In the genomic region with DNA sequence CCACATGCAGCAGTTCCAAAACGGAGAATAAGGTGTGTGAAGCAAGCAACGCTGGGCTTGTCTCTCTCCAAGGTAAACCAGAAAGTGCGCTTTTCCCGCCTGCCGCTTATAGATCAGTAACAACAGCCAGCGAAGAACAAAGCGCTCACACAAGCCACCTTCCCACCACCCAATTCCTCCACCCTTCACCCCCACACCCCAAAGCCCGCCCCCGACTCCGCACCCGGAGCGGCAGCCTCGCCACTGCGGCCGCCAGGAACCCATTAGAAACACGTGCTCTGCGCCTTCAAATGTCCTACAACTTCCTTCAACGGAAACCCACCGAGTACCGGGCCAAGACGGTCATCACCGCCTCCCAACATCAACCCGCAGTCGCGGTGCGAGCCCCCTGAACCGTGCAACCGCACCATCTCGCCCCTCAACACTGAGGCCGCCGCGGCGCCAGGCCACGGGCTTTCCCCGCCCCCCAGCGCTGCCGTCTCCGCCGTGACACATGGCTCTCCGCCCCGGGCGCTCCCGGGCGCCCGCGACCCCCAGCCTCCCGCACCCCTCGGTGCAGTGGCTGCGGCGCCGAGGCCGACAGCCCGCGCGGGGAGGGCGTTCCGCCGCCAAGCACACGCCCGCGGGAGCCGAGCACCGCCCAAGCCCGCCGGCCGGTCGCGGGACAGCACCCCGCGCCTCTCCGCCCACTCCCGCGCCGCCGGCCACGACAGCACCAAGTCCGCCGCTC, we compare ENCODE assay signal across 8 mouse cellular contexts. TPM values are rescaled to one million over a fixed set of nuclear protein-coding genes. Genes with fewer than 3 reads are reported as not detected.
A peak's percentile ranks its signal among the peaks of the same experiment; 100 is the strongest.
DNase-seq lines count a peak whose midpoint lies in the region; ATAC-seq and TF ChIP-seq lines count a peak whose summit lies in the region.

No protein-coding gene starts in this region.

- H3K9ac ChIP-seq in ES-E14 (ENCODE audit: insufficient read depth, low read depth, low read length, poor library complexity, severe bottlenecking): peak overlapping the region; percentile 99
- H3K9ac ChIP-seq in forebrain, embryonic 13.5 days: peak overlapping the region; percentile 99
- H3K9ac ChIP-seq in liver, postnatal 0 days (replicated peaks): peak overlapping the region; percentile 97

- no peak for TF ChIP-seq POLR2A in thymus, adult 2 months (IDR thresholded peaks at IDR 0.05; ENCODE audit: control insufficient read depth, extremely low read depth, insufficient read depth, low read length, poor library complexity)

- no peaks in the 10 kb centered on the region for H3K9me3 ChIP-seq in ES-E14 (ENCODE audit: control insufficient read depth, insufficient read depth, low read depth, low read length)
- H3K9me3 ChIP-seq in forebrain, embryonic 13.5 days (replicated peaks): no peaks in the 10 kb centered on the region
- H3K9me3 ChIP-seq in liver, postnatal 0 days (ENCODE audit: low read length): no peaks in the 10 kb centered on the region

- DNase-seq in ES-E14 (ENCODE audit: low read depth, low spot score): peak; percentile 33
- DNase-seq in c-Kit-positive CD71-positive TER-119-positive erythroid progenitor cells, embryonic 14.5 days (ENCODE audit: low spot score): peak; percentile 29
- peak; percentile 42 to 56 for DNase-seq in heart, postnatal 14 days
- peak; percentile 59 to 69 for DNase-seq in kidney, postnatal 4 days
- DNase-seq in liver, postnatal 0 days: no peak
- peak; percentile 15 for DNase-seq in ovary, adult 18-20 months (ENCODE audit: low spot score)
- peak; percentile 70 for DNase-seq in thymus, adult 2 months

- no peaks in the 10 kb centered on the region; the same call in 1 of the 2 replicates for H3K36me3 ChIP-seq in ES-E14 (ENCODE audit: control insufficient read depth, insufficient read depth, low read length, poor library complexity, severe bottlenecking)
- H3K36me3 ChIP-seq in forebrain, embryonic 13.5 days (ENCODE audit: poor library complexity, severe bottlenecking): peaks cover 14% of the 10 kb centered on the region
- peaks cover 8% of the 10 kb centered on the region for H3K36me3 ChIP-seq in liver, postnatal 0 days (replicated peaks; ENCODE audit: insufficient read depth, low read length)
- H3K36me3 ChIP-seq in thymus, adult 2 months (ENCODE audit: control insufficient read depth, insufficient read depth, low read length): peaks cover 13% of the 10 kb centered on the region

- no peak for TF ChIP-seq CTCF in liver, postnatal 0 days (IDR thresholded peaks at IDR 0.05; ENCODE audit: low read depth)
- TF ChIP-seq CTCF in thymus, adult 2 months (IDR thresholded peaks at IDR 0.05; ENCODE audit: borderline replicate concordance, control insufficient read depth, extremely low read depth, insufficient read depth, low read length, poor library complexity): no peak

- H3K27ac ChIP-seq in ES-E14 (ENCODE audit: insufficient read depth, low read depth, low read length, poor library complexity, severe bottlenecking): peak overlapping the region; percentile 98
- H3K27ac ChIP-seq in forebrain, embryonic 13.5 days: peak overlapping the region; percentile 100
- peak overlapping the region; percentile 98 for H3K27ac ChIP-seq in liver, postnatal 0 days (ENCODE audit: low read depth)
- H3K27ac ChIP-seq in thymus, adult 2 months (ENCODE audit: control insufficient read depth, insufficient read depth, low read length): peak overlapping the region; percentile 73

- no peaks in the 10 kb centered on the region for H3K27me3 ChIP-seq in forebrain, embryonic 13.5 days
- no peaks in the 10 kb centered on the region for H3K27me3 ChIP-seq in liver, postnatal 0 days (ENCODE audit: insufficient read depth, low read length)
- H3K27me3 ChIP-seq in thymus, adult 2 months (ENCODE audit: control insufficient read depth, insufficient read depth, low read length): no peaks in the 10 kb centered on the region

- intact Hi-C loops in heart, postnatal 14 days (cut with DNase I): loop anchor here (2.0 kb wide), 1 partner anchor 66 kb away; no protein-coding TSS in a partner anchor

- peaks cover 10 to 14% of the 10 kb centered on the region in 2 experiments for H3K4me1 ChIP-seq in ES-E14 (ENCODE audit: control insufficient read depth in 2 of 2, insufficient read depth in 2 of 2, low read length in 2 of 2, poor library complexity in 1 of 2)
- peaks cover 31% of the 10 kb centered on the region for H3K4me1 ChIP-seq in forebrain, embryonic 13.5 days
- H3K4me1 ChIP-seq in liver, postnatal 0 days (ENCODE audit: insufficient read depth): peaks cover 9% of the 10 kb centered on the region; the same call in 1 of the 2 replicates
- no peaks in the 10 kb centered on the region for H3K4me1 ChIP-seq in thymus, adult 2 months (replicated peaks; ENCODE audit: control insufficient read depth, insufficient read depth, low read length)

- in situ Hi-C loops in ES-E14 (cut with MboI; ENCODE audit: low sequenced_read_pairs in 2 of 2, unreplicated experiment in 2 of 2): no loop called here

- no peak for TF ChIP-seq EP300 in liver, postnatal 0 days (IDR thresholded peaks at IDR 0.05; ENCODE audit: low read depth)

- ATAC-seq in forebrain, embryonic 13.5 days: no peak; the same call in 1 of the 2 replicates
- ATAC-seq in liver, postnatal 0 days: peak; percentile 26

- under 1% methylated on average over 54 of the region's 78 CpGs for WGBS in forebrain, embryonic 13.5 days
- 1% methylated on average over 56 of the region's 78 CpGs for WGBS in liver, postnatal 0 days (ENCODE audit: insufficient replicate concordance)
- WGBS in thymus, adult 2 months: under 1% methylated on average over 77 of the region's 78 CpGs

- H3K4me3 ChIP-seq in ES-E14 (ENCODE audit: insufficient read depth in 1 of 2, low read depth in 1 of 2, low read length in 2 of 2, poor library complexity in 1 of 2, severe bottlenecking in 1 of 2): peak overlapping the region; percentile 94 to 96
- peak overlapping the region; percentile 99 for H3K4me3 ChIP-seq in forebrain, embryonic 13.5 days
- H3K4me3 ChIP-seq in liver, postnatal 0 days (ENCODE audit: low read depth, low read length): peak overlapping the region; percentile 100
- peak overlapping the region; percentile 89 for H3K4me3 ChIP-seq in thymus, adult 2 months (ENCODE audit: control insufficient read depth, insufficient read depth, low read length)

- peak overlapping the region; percentile 70 for H3K4me2 ChIP-seq in forebrain, embryonic 13.5 days
- peak overlapping the region; percentile 97 for H3K4me2 ChIP-seq in liver, postnatal 0 days (ENCODE audit: low read depth, low read length)

TF ChIP-seq in ES-E14, 5 proteins besides CTCF, POLR2A, EP300 and RAD21:
- TF ChIP-seq ZC3H11A (IDR thresholded peaks at IDR 0.05; ENCODE audit: borderline replicate concordance, low read depth, low read length) (no peak), ZNF384 (IDR thresholded peaks at IDR 0.05; ENCODE audit: low read depth, low read length) (no peak), CHD2 (IDR thresholded peaks at IDR 0.05; ENCODE audit: low read depth, low read length) (no peak), HCFC1 (IDR thresholded peaks at IDR 0.05; ENCODE audit: borderline replicate concordance, insufficient read depth, low read length) (no peak), MAFK (IDR thresholded peaks at IDR 0.05; ENCODE audit: insufficient read depth, low read depth, low read length) (no peak)
TF ChIP-seq in ES-E14: peak in this region for 0.

RNA-seq across cellular contexts. Expression of gene Syncrip, which starts 1.1 kb away (rescaled TPM):
- total RNA-seq in ES-E14 (2012; rRNA removed): 113 and 144 TPM in 2 replicates
- 128 and 131 TPM in 2 replicates for polyA plus RNA-seq in forebrain, embryonic 13.5 days (2015; fragmentation: Nextera tagmentation; extraction: Ambion mirVana)
- total RNA-seq in heart, postnatal 14 days (2021): 10 to 100 TPM; 61.2 to 62.1 TPM
- 25.6 and 27.3 TPM in 2 replicates for polyA plus RNA-seq in liver, postnatal 0 days (2015; fragmentation: Nextera tagmentation; extraction: Ambion mirVana)
- 12.4 and 15.9 TPM in 2 replicates for polyA plus RNA-seq in thymus, adult 2 months (2012; rRNA removed)

RNA-seq across cellular contexts. Expression of gene Gm20537, which starts 24.8 kb away (rescaled TPM):
- 0.74 and 1.3 TPM in 2 replicates for total RNA-seq in ES-E14 (2012; rRNA removed)
- 0.67 and 0.88 TPM in 2 replicates for polyA plus RNA-seq in forebrain, embryonic 13.5 days (2015; fragmentation: Nextera tagmentation; extraction: Ambion mirVana)
- 1 to 10 TPM; 1.2 to 2.0 TPM for total RNA-seq in heart, postnatal 14 days (2021)
- 0.13 TPM in 1 of 2 replicates, not detected in the other for polyA plus RNA-seq in liver, postnatal 0 days (2015; fragmentation: Nextera tagmentation; extraction: Ambion mirVana)
- polyA plus RNA-seq in thymus, adult 2 months (2012; rRNA removed): 1.1 and 1.3 TPM in 2 replicates

RNA-seq across cellular contexts. Expression of gene Snx14, which starts 42.5 kb away (rescaled TPM):
- 35.2 and 37.5 TPM in 2 replicates for total RNA-seq in ES-E14 (2012; rRNA removed)
- polyA plus RNA-seq in forebrain, embryonic 13.5 days (2015; fragmentation: Nextera tagmentation; extraction: Ambion mirVana): 21.6 and 23.4 TPM in 2 replicates
- 10 to 100 TPM; 27.1 to 29.1 TPM for total RNA-seq in heart, postnatal 14 days (2021)
- polyA plus RNA-seq in liver, postnatal 0 days (2015; fragmentation: Nextera tagmentation; extraction: Ambion mirVana): 7.9 TPM in 2 replicates
- 10.3 and 10.6 TPM in 2 replicates for polyA plus RNA-seq in thymus, adult 2 months (2012; rRNA removed)
